8 mouse cellular contexts compared by ENCODE assay signal in the genomic region with DNA sequence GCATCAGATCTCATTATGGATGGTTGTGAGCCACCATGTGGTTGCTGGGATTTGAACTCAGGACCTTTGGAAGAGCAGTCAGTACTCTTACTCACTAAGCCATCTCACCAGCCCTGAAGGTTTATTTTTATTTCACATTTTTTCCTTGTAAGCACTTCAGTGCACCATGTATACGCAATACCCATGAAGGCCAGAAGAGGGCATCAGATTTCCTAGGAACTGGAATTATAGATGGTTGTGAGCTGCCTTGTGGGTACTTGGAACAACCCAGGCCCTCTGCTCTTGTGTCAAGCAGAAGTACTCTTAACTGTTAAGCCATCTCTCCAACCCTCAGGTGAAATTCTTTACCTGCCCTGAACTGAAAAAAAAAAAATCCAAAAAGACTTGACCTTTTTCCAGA.
DNase-seq lines count a peak whose midpoint lies in the region.

No protein-coding gene starts in this region.

- DNase-seq in kidney, postnatal 14 days = peak; percentile 29
- no peak for DNase-seq in kidney, adult 11 months
- DNase-seq in MN1 (ENCODE audit: low spot score) = peak; percentile 38
- DNase-seq in embryo, embryonic 10 days (ENCODE audit: low spot score) = peak; percentile 67
- DNase-seq in mesoderm, embryonic 11.5 days (ENCODE audit: low read depth, low spot score) = peak; percentile 64
- DNase-seq in left cerebral cortex, adult 11 months (ENCODE audit: low spot score) = no peak
- DNase-seq in Muller cell, postnatal 12 days (ENCODE audit: inconsistent ontology term) = no peak
- DNase-seq in frontal cortex, postnatal 14 days (ENCODE audit: low spot score in 2 of 2) = no peak

Comparison
In these comparisons a context has a peak if more than half of its experiments do, and no peak if none do; other contexts are left out.
1. DNase-seq: peak in kidney, postnatal 14 days (single experiment), MN1 (single experiment), embryo, embryonic 10 days (single experiment) and mesoderm, embryonic 11.5 days (single experiment); none in kidney, adult 11 months (single experiment), left cerebral cortex, adult 11 months (single experiment), Muller cell, postnatal 12 days (single experiment) and frontal cortex, postnatal 14 days (0 of 2).